Mouse (Mus musculus) intestine, embryonic 15.5 days (tissue): ENCODE results near the gene Camta1. TPM values are rescaled to one million over a fixed set of nuclear protein-coding genes. Genes with fewer than 3 reads are reported as not detected.
A peak's percentile ranks its signal among the peaks of the same experiment; 100 is the strongest.

Experiments used
- ATAC-seq: fragments of 200-750 bp; cut with Nextera tagmentation; 2 replicates; pipeline ENCODE4 v1.8.0; 2017; ENCODE audit warnings: moderate TSS enrichment, moderate library complexity
- H3K27ac ChIP-seq: fragments of 300-500 bp; sonication (generic); 2 replicates; pipeline ENCODE4 v1.5.1; 2015; ENCODE audit warnings: mild to moderate bottlenecking, inconsistent platforms
- H3K27me3 ChIP-seq: fragments of 300-500 bp; sonication (generic); replicated peaks from 2 replicates; pipeline ENCODE4 v1.6.1; 2015; ENCODE audit warnings: inconsistent platforms
- H3K36me3 ChIP-seq: fragments of 300-500 bp; sonication (generic); 2 replicates; pipeline ENCODE4 v1.6.1; 2015; ENCODE audit warnings: inconsistent platforms
- H3K4me1 ChIP-seq: fragments of 300-500 bp; sonication (generic); replicated peaks from 2 replicates; pipeline ENCODE4 v1.6.1; 2015; ENCODE audit warnings: inconsistent platforms
- H3K4me2 ChIP-seq: fragments of 300-500 bp; sonication (generic); replicated peaks from 2 replicates; pipeline ENCODE4 v1.6.1; 2015; ENCODE audit warnings: mild to moderate bottlenecking, inconsistent platforms
- H3K4me3 ChIP-seq: fragments of 300-500 bp; sonication (generic); replicated peaks from 2 replicates; pipeline ENCODE4 v1.5.1; 2015; ENCODE audit warnings: inconsistent platforms
- H3K9ac ChIP-seq: fragments of 300-500 bp; sonication (generic); 2 replicates; pipeline ENCODE4 v1.6.1; 2015; ENCODE audit warnings: inconsistent platforms
- H3K9me3 ChIP-seq: fragments of 300-500 bp; sonication (generic); 2 replicates; pipeline ENCODE4 v1.6.1; 2016; ENCODE audit warnings: inconsistent platforms
- WGBS: fragments of 180-500 bp; shearing (Covaris S2); methylation state at CpG from one replicate; pipeline ENCODE4 v1.1.7; 2015; 5-methylcytosine and 5-hydroxymethylcytosine counted together
- polyA plus RNA-seq: library from polyadenylated mRNA; unstranded; fragments of >200 nt; fragmentation: Nextera tagmentation; extraction: Ambion mirVana; gene quantifications from 2 replicates; pipeline ENCODE4 v1.2.1, GENCODE M21; 2015

Camta1 gene
- polyA plus RNA-seq, 1 experiment from 2014 or later: 75.7 TPM

DNA sequence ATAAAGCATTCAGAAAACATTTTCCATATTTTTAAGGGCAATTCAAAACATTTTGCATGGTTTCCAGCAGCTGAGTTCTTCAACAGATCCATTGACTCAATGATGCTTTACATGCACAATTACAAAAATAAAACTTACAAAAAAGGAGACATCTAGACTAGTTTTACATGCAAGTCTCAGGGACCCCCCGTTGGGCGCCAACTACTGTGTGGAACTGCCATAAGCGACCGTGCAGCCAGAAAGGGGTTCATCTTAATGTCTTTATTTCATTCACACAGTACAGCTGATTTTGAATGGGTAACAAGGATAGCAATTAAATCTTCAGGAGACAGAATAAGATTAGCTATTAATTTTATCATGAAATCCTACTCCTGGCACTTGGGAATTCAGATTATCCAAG lies 802.1 kb downstream of the Camta1 start:
- H3K27me3 ChIP-seq: no peaks in the 10 kb centered on the region
- no peak overlapping the region for H3K9ac ChIP-seq
- WGBS: 95% methylated on average over 4 of the region's 4 CpGs
- H3K4me1 ChIP-seq: 0 out of 2 replicates have a peak, but pooled peaks cover 2% of the 10 kb centered on the region
- H3K27ac ChIP-seq: no peak overlapping the region
- 0 out of 2 replicates have a peak, but pooled peaks cover 3% of the 10 kb centered on the region for H3K9me3 ChIP-seq
- H3K4me3 ChIP-seq: no peak overlapping the region
- peaks cover 7% of the 10 kb centered on the region; the same call in 1 of the 2 replicates for H3K36me3 ChIP-seq
- H3K4me2 ChIP-seq: no peak overlapping the region
- ATAC-seq: no peak

DNA sequence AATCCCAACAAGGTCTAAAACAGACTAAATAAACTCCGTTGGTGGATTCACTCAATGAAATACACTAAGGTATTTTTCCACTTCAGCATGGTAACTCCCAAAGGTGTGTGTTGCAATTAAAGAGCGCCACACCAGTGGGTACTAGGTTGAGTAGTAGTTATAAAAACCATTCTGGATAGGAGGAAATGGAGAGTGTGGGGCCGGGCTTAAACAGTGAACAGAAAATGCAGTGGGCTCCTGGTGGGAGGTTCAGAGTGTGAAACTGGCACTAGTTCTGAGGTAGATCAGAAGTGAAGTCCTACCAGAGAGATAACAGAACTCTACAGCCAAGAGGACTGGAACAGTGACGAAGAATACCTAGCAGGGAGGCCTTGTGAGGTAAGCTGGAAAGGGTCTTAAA lies 803.0 kb downstream of the Camta1 start:
- H3K4me2 ChIP-seq: peak overlapping the region; percentile 59
- H3K4me1 ChIP-seq: 0 out of 2 replicates have a peak, but pooled peaks cover 2% of the 10 kb centered on the region
- H3K36me3 ChIP-seq: peaks cover 7% of the 10 kb centered on the region; the same call in 1 of the 2 replicates
- H3K9me3 ChIP-seq: 0 out of 2 replicates have a peak, but pooled peaks cover 3% of the 10 kb centered on the region
- no peak overlapping the region for H3K27ac ChIP-seq
- WGBS: 82% methylated on average over 4 of the region's 4 CpGs
- ATAC-seq: no peak
- no peaks in the 10 kb centered on the region for H3K27me3 ChIP-seq
- no peak overlapping the region for H3K9ac ChIP-seq
- peak overlapping the region; percentile 95; the same call in 1 of the 2 replicates for H3K4me3 ChIP-seq

DNA sequence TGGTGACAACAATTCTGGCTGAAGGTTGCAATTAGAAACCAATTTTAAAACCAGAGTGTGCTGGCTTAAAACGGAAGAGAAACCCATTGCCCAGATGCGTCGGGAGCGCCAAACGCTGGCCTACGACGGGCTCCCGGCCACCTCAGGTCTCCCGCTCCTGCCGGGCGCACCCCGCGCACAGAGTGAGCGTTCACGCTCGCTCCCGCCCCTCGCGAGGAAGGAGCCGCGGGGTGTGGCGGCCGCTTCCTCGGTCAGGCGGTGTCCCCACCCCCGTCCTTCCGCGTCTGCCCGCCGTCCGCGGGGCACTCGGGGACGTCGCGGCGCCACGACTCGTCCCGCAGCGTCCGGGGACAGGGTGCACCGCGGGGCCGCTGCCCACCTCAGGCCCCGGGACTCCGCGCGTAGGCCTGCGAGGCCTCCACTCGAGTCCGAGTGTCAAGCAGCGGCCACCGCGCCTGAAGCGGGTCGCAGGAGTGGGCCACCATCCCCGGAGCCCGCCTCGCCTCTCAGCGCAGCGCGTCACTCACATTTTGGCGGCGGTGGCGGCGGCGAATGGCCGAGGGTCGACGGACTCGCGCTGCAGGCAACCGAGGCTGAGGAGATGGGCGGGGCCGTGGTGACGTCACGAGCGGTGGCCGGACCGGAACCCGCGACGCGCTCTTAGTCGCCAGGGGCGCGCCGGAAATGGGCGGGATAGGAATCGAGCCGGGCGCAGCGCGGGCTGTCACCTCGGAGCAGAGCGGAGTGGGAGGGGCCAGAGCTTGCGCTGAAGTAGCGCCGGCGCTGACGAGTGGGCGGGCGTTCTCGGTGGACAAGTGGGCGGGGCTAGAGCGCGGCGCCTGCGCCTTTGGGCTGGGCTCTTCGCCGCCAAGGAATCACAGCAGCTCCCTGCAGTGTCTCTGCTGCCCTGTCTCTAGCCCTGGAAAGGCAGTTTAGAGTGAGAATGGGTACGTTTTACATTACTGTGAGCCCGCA lies 804.0 kb downstream of the Camta1 start, which contains the start of gene Vamp3:
Gene Vamp3, minus strand, starts transcription at position 617 of the 975 bp plus-strand sequence.
- peak within 1 kb of the TSS; percentile 86 for H3K9ac ChIP-seq
- peak; percentile 99 for ATAC-seq
- H3K27ac ChIP-seq: peak within 1 kb of the TSS; percentile 95
- H3K9me3 ChIP-seq: 0 out of 2 replicates have a peak, but pooled peaks cover 3% of the 10 kb centered on the region
- H3K4me1 ChIP-seq: 0 out of 2 replicates have a peak, but pooled peaks cover 2% of the 10 kb centered on the region
- WGBS: under 1% methylated on average over 111 of the region's 114 CpGs
- H3K36me3 ChIP-seq: peaks cover 7% of the 10 kb centered on the region; the same call in 1 of the 2 replicates
- H3K27me3 ChIP-seq: no peaks in the 10 kb centered on the region
- H3K4me2 ChIP-seq: peak within 1 kb of the TSS; percentile 59
- peak within 1 kb of the TSS; percentile 95 for H3K4me3 ChIP-seq

DNA sequence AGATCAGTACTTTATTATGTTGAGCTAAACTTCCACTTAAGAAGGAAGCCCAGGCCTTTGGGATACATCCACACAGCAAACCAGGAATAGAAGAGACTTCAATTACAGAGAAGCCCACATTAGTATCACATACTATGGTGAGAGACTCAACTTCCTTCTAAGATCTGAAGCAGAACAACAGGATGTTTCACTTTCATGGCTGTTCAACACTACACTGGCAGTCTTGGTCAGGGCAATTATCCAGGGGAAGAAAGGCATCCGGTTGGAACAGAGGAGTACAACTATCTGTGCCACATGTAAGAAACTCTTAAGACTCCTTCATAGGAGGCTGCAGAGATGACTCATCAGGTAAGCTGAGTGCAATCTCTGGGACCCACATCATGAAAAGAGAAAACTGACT lies 810.5 kb downstream of the Camta1 start:
- no peaks in the 10 kb centered on the region for H3K9me3 ChIP-seq
- WGBS: 90% methylated on average over 1 of the region's 1 CpGs
- H3K4me1 ChIP-seq: 0 out of 2 replicates have a peak, but pooled peaks cover 1% of the 10 kb centered on the region
- H3K9ac ChIP-seq: no peak overlapping the region
- H3K36me3 ChIP-seq: peaks cover 9% of the 10 kb centered on the region; the same call in 1 of the 2 replicates
- H3K4me2 ChIP-seq: no peak overlapping the region
- no peak overlapping the region for H3K4me3 ChIP-seq
- H3K27me3 ChIP-seq: no peaks in the 10 kb centered on the region
- H3K27ac ChIP-seq: no peak overlapping the region
- ATAC-seq: no peak

DNA sequence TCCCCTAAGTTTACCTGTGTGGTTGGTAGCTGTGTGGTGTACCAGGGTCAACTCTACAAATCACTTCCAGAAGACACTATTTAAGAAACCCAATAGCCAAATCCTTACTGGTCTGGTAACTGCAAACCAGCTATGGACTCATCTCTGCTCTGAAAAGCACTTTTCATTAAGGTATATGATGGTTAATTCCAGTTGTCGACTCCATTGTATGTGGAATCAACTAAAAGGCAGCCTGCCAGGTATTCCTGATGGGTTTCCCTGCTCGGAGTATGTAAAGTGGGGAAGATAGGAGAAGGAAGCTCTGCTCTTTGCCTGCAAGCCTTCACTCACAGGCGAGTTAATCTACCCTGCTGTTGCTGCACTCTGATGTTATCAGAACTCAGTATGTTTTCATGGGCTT lies 815.2 kb downstream of the Camta1 start:
- no peaks in the 10 kb centered on the region for H3K27me3 ChIP-seq
- no peaks in the 10 kb centered on the region for H3K9me3 ChIP-seq
- no peak overlapping the region for H3K9ac ChIP-seq
- WGBS: 93% methylated on average over 3 of the region's 3 CpGs
- peaks cover 10% of the 10 kb centered on the region; the same call in 1 of the 2 replicates for H3K4me1 ChIP-seq
- no peak overlapping the region for H3K4me3 ChIP-seq
- H3K27ac ChIP-seq: no peak overlapping the region
- no peaks in the 10 kb centered on the region; the same call in 1 of the 2 replicates for H3K36me3 ChIP-seq
- H3K4me2 ChIP-seq: no peak overlapping the region
- no peak for ATAC-seq

DNA sequence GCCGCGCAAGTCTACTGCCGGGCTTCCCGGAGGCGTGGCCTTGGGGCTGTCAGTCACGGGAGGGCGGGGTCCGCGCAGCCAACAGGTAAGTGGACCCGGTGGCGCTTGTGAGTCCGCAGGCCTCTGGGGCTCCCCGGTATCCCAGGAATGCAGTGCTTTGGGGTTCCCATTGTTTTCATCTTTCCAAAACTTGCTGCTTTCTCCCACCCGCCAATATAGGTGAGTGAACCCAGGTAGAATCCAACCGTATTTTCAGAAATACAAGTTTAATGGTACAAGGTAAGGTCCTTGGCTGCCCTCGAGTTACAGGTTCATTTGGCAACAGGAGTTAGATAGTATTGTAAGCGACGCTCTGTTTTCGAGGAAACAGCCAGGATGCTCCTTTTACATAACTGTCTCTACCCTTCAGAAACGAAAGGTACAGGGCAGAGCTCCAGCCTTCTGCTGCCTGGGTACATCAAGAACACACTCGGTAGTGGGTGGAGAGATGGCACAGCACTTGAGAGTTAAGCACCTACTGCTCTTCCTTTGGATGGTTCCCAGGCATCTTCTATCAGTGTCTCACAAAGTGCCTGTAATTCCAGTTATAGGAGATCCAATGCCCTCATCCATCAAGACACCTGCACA lies 816.6 kb downstream of the Camta1 start:
- ATAC-seq: no peak; the same call in 1 of the 2 replicates
- WGBS: 3% methylated on average over 21 of the region's 21 CpGs
- H3K4me1 ChIP-seq: peaks cover 10% of the 10 kb centered on the region; the same call in 1 of the 2 replicates
- H3K9ac ChIP-seq: peak overlapping the region; percentile 27; the same call in 1 of the 2 replicates
- H3K9me3 ChIP-seq: no peaks in the 10 kb centered on the region
- no peaks in the 10 kb centered on the region; the same call in 1 of the 2 replicates for H3K36me3 ChIP-seq
- H3K4me3 ChIP-seq: peak overlapping the region; percentile 58
- no peaks in the 10 kb centered on the region for H3K27me3 ChIP-seq
- no peak overlapping the region for H3K27ac ChIP-seq
- H3K4me2 ChIP-seq: peak overlapping the region; percentile 100

DNA sequence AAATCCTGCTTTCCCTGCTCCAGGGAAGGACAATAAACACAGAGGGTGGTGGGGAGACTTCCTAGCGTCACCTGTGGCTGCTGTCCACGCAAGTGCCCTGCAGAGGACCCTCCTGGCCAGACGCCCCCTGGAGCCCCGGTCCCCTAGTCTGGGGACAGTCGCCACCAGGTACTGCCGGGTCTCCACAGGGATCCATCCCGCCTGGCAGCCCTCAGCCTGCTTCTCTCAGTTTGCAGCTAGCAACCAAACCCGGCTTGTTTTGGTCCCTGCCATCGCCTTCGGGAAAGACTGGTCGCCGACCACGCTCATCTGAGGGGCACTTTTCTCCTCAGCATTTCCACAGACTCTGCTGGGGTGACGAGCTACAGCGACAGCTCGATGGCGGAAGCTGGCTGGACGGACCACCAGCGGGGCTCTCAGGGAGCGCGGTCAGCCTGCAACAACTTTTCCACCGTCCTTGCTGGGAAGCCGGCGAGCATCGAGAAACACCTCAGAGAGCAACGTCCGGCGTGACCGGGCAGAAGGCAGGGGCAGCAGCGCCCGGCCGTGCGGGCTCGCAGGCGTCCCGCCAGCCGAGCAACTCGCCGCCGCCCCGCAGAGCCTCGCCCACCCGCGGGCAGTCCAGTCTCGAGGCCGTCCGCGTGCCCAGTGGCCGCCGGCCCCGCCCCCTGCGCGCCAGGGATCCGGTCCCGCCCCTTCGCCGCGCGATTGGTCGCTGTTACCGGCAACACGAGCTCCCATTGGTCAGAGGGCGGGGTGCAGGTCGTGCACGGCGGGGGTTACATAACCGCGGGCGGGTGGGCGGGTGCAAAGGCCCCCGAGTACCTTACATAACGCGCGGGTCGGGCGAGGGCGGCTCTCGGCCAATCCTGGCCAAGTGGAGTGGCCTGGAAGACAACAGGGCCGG lies 817.4 kb downstream of the Camta1 start, which contains the start of gene Per3:
Gene Per3, minus strand, starts transcription at position 629 of the 907 bp plus-strand sequence.
- no peaks in the 10 kb centered on the region; the same call in 1 of the 2 replicates for H3K36me3 ChIP-seq
- peak; percentile 99 for ATAC-seq
- no peaks in the 10 kb centered on the region for H3K9me3 ChIP-seq
- H3K27ac ChIP-seq: peak within 1 kb of the TSS; percentile 28; the same call in 1 of the 2 replicates
- peak within 1 kb of the TSS; percentile 59 for H3K9ac ChIP-seq
- H3K4me2 ChIP-seq: peak within 1 kb of the TSS; percentile 100
- peak within 1 kb of the TSS; percentile 58 for H3K4me3 ChIP-seq
- peaks cover 10% of the 10 kb centered on the region; the same call in 1 of the 2 replicates for H3K4me1 ChIP-seq
- WGBS: under 1% methylated on average over 69 of the region's 79 CpGs
- H3K27me3 ChIP-seq: no peaks in the 10 kb centered on the region

DNA sequence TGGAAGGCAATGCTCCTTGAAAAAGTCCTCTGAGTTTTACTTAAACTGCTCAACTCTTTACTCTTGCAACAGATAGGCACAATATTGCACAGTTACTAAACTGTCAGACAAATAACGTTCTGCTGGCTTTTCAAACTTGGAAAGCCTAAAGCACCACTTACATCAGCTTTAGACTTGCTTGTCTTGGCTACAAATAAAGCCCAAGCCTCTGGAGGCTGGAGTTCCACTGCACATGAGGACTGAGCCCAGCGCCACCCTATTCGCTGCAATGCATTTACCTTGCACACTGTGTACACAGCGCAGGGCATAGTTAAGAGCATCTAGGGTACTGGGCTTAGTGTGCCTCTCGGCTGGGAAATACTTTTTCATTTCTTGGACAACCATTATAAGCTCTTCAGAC lies 818.4 kb downstream of the Camta1 start:
- peak overlapping the region; percentile 100 for H3K4me2 ChIP-seq
- no peaks in the 10 kb centered on the region for H3K9me3 ChIP-seq
- H3K4me1 ChIP-seq: peaks cover 10% of the 10 kb centered on the region; the same call in 1 of the 2 replicates
- H3K9ac ChIP-seq: no peak overlapping the region
- no peaks in the 10 kb centered on the region for H3K27me3 ChIP-seq
- no peak for ATAC-seq
- WGBS: 46% methylated on average over 5 of the region's 5 CpGs
- H3K36me3 ChIP-seq: no peaks in the 10 kb centered on the region; the same call in 1 of the 2 replicates
- no peak overlapping the region for H3K27ac ChIP-seq
- peak overlapping the region; percentile 58 for H3K4me3 ChIP-seq

DNA sequence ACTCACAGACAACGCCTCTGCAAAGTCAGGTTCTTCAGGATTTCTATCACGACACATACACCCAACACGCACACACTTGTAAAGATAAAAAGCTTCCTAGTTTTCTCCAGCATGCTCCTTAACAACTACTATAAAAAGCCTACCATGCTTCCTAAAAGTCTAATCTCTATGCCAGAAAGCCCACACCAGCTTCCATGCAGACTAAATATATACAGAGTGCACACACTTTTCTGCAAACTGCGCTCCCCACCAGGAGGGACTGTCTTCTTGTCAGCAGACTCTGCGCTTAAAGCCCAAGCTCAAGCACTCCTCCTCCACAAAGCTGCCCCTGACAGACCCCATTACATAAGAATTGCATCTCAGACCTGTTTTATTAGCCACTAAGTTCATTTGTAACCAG lies 820.2 kb downstream of the Camta1 start:
- H3K4me2 ChIP-seq: no peak overlapping the region
- H3K4me1 ChIP-seq: peaks cover 10% of the 10 kb centered on the region; the same call in 1 of the 2 replicates
- H3K9me3 ChIP-seq: no peaks in the 10 kb centered on the region
- H3K27ac ChIP-seq: no peak overlapping the region
- no peak overlapping the region for H3K4me3 ChIP-seq
- ATAC-seq: no peak
- H3K9ac ChIP-seq: no peak overlapping the region
- no peaks in the 10 kb centered on the region for H3K36me3 ChIP-seq
- WGBS: 78% methylated on average over 5 of the region's 5 CpGs
- no peaks in the 10 kb centered on the region for H3K27me3 ChIP-seq

DNA sequence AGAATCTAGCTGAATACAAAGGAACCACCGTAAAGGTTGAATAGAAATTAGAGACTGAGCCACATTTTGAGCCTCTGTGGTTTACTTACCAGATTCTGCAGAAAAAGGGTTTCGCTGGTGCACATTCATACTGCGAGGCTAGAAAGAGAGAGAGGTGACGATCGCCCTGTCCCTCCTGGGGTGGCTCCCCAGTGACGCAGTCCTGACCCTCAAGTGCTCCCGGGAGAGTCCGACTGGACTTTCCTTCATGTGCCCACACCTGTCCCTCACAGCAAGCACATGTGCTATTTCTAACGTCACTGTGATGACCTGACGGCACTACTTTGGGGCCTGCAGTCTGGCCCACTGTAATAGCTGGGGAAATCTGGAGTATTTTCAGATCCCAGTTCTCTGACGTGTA lies 823.9 kb downstream of the Camta1 start:
- ATAC-seq: no peak
- Histone ChIP-seq H3K27me3 (no peaks in the 10 kb centered on the region), H3K36me3 (no peaks in the 10 kb centered on the region), H3K4me1 (no peaks in the 10 kb centered on the region), H3K4me2 (no peak overlapping the region), H3K4me3 (no peak overlapping the region), H3K9me3 (no peaks in the 10 kb centered on the region), H3K27ac (no peak overlapping the region), H3K9ac (no peak overlapping the region)
- WGBS: 93% methylated on average over 11 of the region's 11 CpGs

DNA sequence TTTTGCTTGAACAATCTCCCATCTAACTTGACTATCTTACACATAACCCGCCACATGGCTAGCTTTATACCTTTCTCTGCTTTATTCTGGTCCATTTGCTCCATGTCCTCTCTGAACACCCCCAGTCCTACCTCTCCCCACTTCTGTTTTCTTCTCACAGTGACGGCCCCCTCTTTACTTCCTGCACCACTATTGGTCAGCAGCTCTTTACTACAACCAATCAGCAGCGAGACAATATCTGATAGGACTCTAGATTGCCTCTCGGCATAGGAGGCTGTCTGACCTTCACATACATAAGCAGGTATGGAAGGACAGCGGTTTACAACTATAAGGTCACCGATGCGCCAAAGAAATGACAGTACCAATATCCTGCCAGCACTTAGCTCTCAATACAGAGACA lies 825.2 kb downstream of the Camta1 start:
- no peaks in the 10 kb centered on the region for H3K9me3 ChIP-seq
- no peak for ATAC-seq
- no peak overlapping the region for H3K4me3 ChIP-seq
- H3K4me1 ChIP-seq: no peaks in the 10 kb centered on the region
- no peak overlapping the region for H3K9ac ChIP-seq
- 91% methylated on average over 7 of the region's 7 CpGs for WGBS
- H3K27ac ChIP-seq: no peak overlapping the region
- no peaks in the 10 kb centered on the region for H3K27me3 ChIP-seq
- no peaks in the 10 kb centered on the region for H3K36me3 ChIP-seq
- H3K4me2 ChIP-seq: no peak overlapping the region
